Mouse (Mus musculus) layer of hippocampus, adult 8-10 months (tissue): ENCODE measurements around the gene Atxn7l1. TPM values are rescaled to one million over a fixed set of nuclear protein-coding genes. Genes with fewer than 3 reads are reported as not detected.

ENCODE experiments used
- DNase-seq, 2 experiments: peaks; one replicate each; pipeline ENCODE4 v3.0.0; 2022; ENCODE audit warnings: low spot score in 2 of 2
- total RNA-seq, 4 experiments: library from RNA; stranded (reverse); gene quantifications; 2 replicates each; pipeline ENCODE4 v1.2.4; 2022

The Atxn7l1 gene
- 10 to 100 TPM; 56.9 to 65.7 (median 60.7) TPM for total RNA-seq

DNA sequence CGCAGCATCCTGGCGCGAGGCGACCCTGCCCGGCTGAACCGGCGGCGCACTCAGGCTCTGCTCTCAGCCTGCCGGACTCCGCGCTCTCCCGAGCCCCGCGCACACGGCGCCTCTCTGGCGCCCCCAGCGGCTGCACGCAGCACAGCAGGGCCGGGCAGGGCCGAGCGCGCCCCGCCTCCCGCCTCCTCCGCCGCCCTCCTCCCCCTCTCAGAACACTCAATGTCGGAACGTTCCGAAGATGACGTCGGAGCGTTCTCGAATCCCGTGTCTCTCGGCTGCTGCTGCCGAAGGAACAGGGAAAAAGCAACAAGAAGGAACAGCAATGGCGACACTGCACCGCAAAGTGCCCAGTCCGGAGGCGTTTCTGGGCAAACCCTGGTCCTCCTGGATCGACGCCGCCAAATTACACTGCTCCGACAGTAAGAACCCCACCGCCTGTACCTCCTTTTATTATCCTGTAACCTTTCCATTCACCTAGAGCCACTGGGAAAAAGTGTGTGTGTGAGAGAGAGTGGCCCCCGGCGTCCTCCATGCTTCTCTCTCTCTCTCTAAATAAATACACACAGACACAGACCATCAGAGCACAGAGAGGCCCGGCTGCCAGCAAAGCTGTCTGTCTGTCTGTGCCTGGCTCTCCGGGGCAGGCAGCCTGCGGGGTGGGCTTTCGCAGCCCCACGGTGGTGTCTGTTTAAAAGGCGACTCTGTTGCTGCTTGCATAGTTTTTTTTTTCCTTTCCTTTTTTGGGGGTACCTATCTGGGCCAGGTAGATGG, at the start of gene Atxn7l1:
Gene Atxn7l1 (plus strand): TSS at position 197 of the 771 bp plus-strand sequence.
- DNase-seq: peak; percentile 91

DNA sequence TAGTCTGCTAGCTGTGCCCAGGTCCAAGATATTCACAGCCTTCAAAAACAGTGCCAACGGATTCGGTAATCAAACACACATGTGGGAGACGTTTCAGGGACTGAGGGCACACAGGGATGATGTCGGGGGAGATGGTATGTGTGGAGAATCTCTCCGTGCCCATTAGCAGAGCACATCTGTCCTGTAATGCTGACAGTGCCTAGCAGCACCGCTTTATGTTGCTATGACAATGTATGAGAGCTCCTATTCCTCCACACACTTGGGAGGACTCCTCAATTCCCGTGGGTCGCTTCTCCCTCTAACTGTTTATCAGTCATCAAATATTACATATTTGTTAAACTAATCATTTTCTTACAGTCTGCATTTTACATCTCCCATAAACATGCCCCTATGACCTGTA, 45.9 kb upstream of the Atxn7l1 start:
- DNase-seq: no peak

DNA sequence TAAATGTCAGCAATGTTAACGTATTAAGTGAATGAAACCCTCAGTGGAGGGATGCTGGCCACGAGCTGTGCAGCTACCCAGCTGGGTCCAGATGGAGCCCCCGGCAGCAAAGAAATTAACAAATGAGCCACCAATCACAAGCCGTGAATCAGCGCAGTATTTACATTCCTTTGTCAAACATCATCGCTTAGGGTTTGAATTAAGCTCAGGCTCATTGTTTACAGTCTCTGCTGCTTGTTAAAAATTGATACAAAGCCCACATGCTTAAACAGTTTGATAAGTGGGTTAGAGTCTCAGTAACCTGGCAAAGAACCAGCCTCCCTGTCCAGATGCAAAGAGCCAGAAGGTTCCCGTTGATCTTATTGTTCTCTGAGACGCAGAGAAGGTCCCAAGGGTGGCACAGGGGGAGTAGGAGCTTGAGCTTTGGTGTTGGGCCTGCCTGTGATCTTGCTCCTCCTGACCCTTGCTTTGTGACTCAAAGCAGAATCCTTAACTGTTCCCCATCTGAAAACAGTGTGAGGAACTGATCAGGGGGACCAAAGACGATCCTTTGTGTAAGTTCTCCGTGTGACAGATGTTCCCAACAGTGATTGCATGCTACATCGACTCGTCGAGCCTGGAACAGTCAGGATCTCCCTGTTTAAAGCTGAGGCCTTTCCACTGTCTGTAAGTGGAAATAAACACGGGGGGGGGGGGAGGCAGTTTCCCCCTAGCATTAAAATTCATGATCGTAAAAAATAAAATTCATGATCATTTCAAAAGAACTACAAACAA, 45.0 kb upstream of the Atxn7l1 start:
- no peak for DNase-seq

DNA sequence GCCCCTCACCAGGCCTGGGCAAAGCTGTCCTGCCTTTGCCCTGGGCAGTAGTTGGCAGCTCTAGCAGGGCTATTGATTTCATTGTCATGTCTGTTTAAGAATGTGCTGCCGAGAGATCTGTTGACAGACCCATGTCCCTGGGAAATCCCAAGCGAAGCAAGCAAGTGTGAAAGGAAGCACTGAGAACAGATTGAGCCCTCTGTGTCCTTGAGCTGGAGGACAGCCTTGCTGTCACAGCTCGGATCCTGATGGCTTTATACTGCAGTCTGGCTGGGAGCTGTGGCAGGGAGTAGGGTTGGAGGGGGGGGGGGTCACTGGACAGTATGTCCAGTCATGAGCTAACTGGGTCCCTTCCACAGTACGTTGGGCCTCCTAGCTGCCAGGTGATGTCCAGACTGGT, 41.8 kb upstream of the Atxn7l1 start:
- DNase-seq: no peak

DNA sequence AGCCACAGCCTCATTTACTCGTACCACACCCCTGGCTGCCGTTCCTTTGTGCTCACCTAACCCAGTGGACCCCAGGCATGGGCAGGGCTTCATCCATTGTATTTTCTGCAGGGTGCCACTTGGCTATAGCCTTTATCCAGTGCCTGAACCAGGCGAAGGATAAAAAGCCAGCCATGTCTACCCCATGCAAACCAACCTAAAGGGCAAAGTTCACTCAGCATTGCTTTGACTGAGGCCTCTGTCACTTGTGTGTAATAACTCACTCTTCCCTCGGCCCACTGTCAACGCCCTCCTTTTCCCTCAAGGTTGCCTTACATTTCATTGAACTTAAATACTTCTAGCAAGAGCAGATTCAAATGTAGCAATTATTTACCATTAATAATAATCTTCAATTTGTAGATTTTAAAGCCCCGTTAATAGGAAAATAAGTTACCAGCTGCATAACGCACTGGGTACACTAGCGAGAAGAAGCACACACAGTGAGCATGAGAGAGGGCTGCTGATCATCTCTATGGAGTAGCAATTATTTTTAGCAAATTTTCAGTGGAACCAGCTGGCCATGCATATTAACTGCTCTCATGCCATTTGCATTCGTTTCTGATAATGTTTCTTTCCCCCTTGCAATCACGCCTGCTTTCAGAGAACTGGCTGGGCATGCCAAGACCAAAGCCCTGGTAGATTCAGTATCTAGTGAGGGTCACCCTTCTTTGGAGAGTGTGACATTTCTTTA, 40.9 kb upstream of the Atxn7l1 start:
- DNase-seq: peak; percentile 43 to 49

DNA sequence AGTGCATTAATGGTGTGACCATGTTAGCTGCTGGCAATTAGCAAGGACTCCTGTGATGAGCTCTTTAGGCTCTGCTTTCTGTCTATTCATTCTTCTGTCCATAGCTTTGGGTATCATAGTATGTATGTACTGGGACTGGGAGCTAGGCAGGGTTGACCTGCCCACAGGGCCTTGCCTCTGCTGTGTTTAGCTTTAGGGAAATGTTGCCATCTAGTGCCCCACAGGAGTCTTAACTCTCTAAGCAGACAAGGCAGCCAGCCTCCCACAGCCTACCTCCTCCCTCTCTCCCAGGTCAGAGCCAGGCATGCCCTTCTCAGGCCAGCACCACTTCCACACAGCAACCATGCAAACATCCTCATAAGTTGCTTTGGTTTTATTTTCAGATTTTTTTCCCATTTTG, 38.0 kb upstream of the Atxn7l1 start:
- DNase-seq: peak in 1 of 2 experiments; percentile 41

DNA sequence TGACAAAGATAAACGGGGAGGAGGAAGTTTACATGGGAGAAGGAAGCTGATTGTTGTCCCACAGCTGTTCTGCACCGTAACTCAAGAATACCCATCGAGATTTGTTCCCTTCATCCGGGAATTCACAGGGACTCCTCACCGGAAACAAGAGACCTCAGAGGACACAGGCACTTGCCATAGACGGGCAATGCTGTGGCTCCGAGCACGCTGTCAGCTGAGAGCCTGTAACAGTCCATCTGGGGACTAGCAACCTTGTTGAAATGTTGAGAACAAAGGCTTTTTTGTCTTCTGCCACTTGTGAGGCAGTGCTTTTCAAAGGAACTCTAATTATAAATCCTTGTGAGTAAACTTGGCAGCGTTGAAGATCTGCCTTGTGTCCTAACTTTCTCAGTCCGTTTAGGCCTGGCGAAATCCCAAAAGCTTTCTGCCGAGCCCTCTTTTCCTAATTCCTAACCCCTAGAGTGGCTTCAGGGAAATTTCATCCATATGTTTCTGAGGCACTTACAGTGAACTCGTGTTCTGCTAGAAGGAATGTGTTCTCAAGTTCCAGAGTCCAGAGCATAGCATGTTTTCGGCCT, 36.5 kb upstream of the Atxn7l1 start:
- DNase-seq: peak; percentile 42 to 50

DNA sequence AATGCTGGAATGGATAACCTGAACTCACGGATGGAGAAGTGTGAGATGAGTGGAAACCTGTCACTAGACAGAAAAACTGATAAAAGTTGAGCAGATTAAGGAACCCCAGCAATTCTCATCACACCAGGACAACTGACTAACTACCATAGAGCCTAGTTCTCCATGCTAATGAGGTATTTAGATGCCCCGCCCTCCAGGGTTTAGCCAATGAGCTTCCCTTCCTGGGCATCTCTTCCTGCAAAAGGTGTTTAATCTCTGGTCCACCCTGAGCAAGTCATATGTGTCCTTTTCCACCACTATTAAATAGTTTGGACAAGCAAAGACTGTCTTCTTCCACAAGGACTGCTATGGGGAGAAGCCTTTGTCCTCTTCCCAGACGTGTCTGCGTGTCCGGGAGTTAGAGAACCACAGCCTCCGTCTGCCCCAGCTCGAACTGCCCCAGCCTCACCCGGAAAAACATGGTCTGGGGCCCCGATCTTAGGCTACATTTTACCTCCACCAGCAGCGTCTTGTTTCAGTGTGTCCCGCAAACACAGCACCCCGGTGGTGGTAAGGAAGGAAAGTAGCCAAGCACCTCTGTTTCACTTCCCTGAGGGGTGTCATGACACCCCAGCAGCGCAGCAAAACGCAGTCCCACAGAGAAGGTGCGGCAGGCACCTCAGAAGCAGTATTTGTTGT, 28.7 kb upstream of the Atxn7l1 start:
- DNase-seq: no peak

DNA sequence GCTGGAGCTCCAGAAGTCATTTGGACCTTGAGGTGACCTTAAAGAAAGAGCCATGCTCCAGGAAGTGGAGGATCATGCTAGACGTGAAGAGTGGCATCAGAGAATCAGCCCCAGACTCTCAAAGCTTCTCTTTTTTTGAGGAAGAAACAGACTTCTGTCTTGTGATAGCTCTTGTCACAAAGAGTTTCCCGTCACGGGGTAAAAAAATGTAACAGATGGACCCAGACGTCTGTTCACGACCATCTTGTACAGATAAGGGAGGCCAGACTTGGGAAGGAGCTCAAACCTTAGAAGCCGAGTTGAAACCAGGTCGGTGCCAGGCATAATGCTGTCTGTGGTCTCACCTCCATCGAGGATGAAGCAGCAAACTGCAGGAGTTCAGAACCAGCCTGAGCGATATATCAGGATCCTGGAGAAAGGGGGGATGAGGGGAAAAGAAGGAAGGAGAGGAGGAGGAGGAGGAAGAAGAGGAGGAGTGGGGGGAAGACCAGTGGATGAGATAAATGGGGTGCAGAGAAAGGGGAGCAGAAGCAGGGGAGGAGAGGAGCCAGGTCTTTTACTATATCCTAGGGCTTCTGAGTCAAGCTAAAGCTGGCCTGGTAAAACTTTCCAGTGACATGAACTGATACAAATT, 21.8 kb upstream of the Atxn7l1 start:
- peak in 1 of 2 experiments; percentile 44 for DNase-seq

DNA sequence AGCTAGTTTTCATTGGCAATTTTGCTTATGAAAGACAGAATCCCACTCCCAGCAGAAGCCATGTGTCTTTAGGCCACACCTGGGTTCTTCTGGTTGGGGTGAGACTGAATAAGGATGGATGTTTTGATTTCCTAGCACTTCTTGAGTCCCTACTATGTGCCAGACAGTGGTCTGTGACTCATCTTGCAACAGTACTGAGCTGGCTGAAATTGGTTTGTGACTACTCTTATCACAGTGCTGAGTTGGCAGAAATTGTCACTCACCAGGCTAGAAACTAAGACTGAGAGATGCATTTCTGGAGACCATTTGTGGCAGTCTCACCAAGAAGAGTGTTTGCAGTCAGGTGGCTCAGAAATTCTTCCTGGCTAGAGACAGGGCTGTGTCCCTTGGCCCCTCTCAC, 21.2 kb upstream of the Atxn7l1 start:
- no peak for DNase-seq

DNA sequence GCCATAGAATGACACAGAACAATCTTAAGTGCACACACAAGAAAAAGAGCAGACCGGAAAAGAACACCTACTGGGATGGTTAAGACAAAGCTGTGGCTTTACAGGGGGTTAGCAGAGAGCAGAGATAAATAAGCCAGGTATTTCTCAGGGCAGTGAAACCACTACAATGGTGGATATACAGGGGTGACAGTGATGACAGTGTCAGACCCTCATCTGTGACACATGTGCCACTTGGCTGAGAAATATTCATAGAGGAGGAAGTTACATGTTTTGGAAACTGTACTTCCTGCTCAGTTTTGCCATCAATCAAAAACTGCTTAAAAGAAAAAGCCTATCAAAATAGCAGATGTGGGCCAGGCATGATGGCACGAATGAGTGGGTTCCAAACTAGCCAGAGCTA, 19.4 kb upstream of the Atxn7l1 start:
- DNase-seq: no peak

DNA sequence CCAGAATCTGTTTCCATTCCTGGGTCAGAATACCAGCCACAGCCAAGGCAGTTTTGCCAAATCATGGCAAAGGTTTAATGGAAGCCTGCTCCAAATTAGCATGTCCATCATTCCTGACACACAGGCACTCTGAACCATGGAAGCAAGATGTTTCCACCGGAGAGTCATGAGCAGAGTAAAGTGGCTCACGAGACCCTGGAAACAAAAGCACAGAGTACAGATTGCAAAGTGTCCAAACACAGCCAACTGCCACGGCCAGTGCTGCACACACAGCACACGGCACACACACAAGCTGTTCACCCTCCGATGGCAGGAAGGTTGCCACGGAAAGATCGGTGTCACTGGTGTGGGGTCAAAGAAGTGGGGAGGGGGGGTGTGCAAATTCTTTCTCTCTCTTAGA, 18.8 kb upstream of the Atxn7l1 start:
- no peak for DNase-seq

DNA sequence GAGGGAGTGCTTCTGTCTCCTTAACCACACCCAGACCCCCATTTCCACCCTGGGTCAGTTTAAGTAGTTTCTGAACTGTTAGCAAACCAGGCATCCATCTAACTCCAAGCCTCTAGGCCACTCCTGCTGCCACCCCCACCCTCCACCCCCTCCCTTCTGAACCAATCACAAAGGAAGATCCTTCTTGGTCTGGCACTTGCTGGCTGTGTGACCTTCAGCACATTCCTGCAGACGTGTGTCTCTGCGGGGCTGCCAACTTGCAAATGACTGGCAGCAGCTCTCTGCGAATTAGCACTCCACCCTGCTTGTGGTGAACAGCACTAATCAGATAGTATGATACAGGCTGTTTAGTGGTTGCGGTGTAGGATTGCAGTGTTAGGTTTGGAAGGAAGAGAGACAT, 18.1 kb upstream of the Atxn7l1 start:
- DNase-seq: peak in 1 of 2 experiments; percentile 24

DNA sequence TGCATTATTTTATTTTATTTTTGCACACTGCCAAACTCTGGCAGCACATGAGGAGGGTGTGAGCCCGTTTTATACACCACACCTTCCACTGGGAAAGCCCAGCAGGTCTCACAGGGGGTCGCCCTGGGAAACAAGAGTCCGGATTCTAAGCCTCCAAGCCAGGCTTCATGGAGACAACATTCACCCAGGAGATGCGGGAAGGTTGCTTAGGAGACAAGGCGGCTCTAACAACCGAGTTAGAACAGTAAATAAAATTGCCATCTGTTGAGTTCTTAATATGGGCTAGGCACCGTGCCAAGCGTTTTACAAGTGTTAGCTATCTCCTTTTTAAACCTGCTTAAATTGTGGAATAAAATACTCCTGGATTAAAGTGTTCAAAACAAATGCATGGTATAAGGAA, 17.1 kb upstream of the Atxn7l1 start:
- peak; percentile 73 to 88 for DNase-seq

DNA sequence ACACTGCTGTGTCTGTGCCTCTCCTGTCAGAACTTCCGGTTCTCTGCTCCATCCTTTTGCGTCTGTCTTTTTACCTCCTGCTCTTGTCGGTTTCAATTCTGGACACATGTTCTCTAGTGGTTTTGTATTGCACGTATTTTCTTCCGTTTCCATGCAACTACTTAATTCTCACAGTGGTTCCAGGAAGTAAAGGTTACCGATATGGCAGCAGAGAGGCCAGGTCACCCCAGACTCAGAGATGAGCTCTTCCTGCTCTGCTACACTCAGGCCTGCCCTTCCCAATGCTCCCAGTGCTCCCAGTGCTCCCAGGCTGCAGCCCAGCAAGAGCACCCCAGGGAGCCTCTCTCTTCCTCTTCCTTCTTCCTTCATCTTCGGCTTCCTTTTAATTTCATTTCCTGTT, 15.7 kb upstream of the Atxn7l1 start:
- DNase-seq: no peak

DNA sequence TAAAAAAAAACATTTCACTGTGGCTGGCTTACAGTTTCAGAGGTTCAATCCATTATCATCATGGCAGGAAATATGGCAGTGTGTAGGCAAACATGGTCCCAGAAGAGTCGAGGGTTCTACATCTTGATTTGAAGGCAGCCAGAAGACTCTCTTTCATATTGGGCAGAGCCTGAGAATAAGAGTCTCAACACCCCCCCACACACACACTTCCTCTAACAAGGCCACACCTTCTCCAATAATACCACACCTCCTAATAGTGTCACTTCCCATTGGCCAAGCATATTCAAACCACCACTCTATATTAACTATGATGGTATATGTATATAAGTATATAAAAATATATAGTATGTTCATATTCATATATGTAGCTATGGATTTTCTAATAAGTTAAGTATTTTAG, 9.6 kb upstream of the Atxn7l1 start:
- DNase-seq: no peak

DNA sequence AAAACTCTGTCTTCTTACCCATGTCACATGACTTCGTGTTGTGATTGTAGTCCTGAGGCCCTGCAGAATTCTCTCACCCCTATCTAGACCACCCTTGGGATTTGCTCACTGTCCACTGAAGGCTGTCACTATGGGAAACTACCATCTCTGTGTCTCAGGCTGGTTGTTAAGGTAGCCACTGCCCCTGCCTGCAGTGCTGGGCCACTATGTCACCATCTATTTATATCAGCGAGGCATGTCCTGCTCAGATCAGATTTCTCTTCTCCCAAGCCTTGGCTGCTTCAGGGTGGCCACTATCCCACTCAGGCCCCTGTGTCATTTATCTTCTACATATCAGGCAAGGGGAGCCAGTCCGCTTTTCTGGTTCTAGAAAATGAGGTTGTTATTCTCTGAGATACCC, 8.4 kb upstream of the Atxn7l1 start:
- DNase-seq: no peak

DNA sequence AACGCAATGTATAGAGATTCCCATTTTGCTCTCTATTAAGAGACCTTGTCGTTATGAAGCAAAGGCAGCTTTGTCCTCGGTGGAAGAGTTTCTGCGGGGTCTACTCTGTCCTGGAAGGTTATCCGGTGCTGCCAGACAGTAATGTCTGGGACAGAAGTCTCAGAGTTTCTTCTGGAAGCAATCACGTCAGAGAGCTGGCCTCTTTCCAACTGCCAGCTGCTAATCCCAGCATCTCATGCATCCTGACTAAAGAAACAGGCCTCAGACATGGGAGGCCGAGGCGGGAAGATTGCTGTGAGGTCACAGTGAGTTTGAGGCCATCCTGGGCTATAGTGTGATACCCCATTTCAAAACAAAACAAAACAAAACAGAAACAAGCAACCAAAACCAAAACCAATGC, 3.0 kb upstream of the Atxn7l1 start:
- DNase-seq: peak in 1 of 2 experiments; percentile 28

DNA sequence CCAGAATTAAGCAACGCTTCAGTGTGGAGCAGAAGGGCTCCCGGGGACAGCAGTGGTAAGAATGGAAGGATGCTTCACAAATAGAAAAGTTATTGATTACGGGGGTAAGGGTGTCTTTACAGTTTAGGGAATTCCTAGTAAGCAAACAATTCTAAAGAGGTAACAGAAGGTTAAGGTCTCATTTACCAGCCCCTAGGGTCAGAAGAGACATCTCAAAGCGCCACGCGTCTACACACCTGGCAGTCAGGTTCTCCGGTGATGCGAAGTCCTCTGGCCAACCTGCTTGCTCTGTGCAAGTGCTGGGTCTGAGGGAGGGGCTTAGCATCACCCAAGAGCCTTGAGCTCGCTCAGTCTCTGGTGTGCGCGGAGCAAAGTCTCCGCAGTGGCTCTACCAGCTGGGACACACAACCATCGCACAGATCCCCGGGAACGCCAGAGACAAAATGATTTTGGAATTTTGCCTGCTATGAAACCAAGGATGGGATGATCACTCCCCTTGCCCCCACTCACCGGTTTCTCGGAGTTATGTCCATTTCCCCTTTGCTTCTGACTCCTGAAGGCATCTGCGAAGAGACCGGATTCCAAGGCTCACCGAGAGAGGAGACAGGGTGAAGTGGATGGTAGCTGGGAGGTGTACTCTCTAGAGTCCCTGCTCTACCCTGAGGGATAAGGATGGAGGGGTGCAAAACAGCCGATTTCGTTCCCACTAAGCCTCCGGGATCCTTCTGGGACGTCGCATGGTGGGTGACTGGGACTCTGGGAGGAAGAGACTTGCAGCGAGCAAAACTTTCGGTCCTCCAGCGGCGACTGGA, 665 bp upstream of the Atxn7l1 start:
- DNase-seq: peak in 1 of 2 experiments; percentile 23
